Mouse (Mus musculus) heart, embryonic 12.5 days (tissue): ENCODE results near the gene Isg15. TPM values are rescaled to one million over a fixed set of nuclear protein-coding genes. Genes with fewer than 3 reads are reported as not detected.
A peak's percentile ranks its signal among the peaks of the same experiment; 100 is the strongest.

Experiments
- ATAC-seq: fragments of 200-750 bp; cut with Nextera tagmentation; 2 replicates; pipeline ENCODE4 v1.8.0; 2017; ENCODE audit warnings: moderate TSS enrichment, moderate library complexity; ENCODE audit not compliant: insufficient number of reproducible peaks, low FRiP score
- H3K27ac ChIP-seq: fragments of 300-500 bp; sonication (generic); 2 replicates; pipeline ENCODE4 v1.5.1; 2016; ENCODE audit warnings: mild to moderate bottlenecking, moderate library complexity; ENCODE audit not compliant: poor library complexity, severe bottlenecking
- H3K27me3 ChIP-seq: fragments of 300-500 bp; sonication (generic); replicated peaks from 2 replicates; pipeline ENCODE4 v1.6.1; 2016; ENCODE audit warnings: mild to moderate bottlenecking, moderate library complexity
- H3K36me3 ChIP-seq: fragments of 300-500 bp; sonication (generic); 2 replicates; pipeline ENCODE4 v1.6.1; 2016; ENCODE audit warnings: mild to moderate bottlenecking, moderate library complexity
- H3K4me1 ChIP-seq: fragments of 300-500 bp; sonication (generic); replicated peaks from 2 replicates; pipeline ENCODE4 v1.6.1; 2016; ENCODE audit warnings: mild to moderate bottlenecking
- H3K4me2 ChIP-seq: fragments of 300-500 bp; sonication (generic); 2 replicates; pipeline ENCODE4 v1.6.1; 2016; ENCODE audit warnings: mild to moderate bottlenecking, moderate library complexity
- H3K4me3 ChIP-seq: fragments of 300-500 bp; sonication (generic); 2 replicates; pipeline ENCODE4 v1.5.1; 2016; ENCODE audit warnings: mild to moderate bottlenecking
- H3K9ac ChIP-seq: fragments of 300-500 bp; sonication (generic); 2 replicates; pipeline ENCODE4 v1.6.1; 2016; ENCODE audit warnings: mild to moderate bottlenecking, moderate library complexity
- H3K9me3 ChIP-seq: fragments of 300-500 bp; sonication (generic); replicated peaks from 2 replicates; pipeline ENCODE4 v1.6.1; 2016; ENCODE audit warnings: mild to moderate bottlenecking, moderate library complexity
- WGBS: fragments of 180-500 bp; shearing (Covaris S2); methylation state at CpG from one replicate; pipeline ENCODE4 v1.1.7; 2016; 5-methylcytosine and 5-hydroxymethylcytosine counted together
- polyA plus RNA-seq: library from polyadenylated mRNA; unstranded; fragments of >200 nt; fragmentation: Nextera tagmentation; extraction: Ambion mirVana; gene quantifications from 2 replicates; pipeline ENCODE4 v1.2.1, GENCODE M21; 2016

Gene Isg15
- polyA plus RNA-seq, 1 experiment from 2014 or later, result 2.8 TPM

GRCm38 (mm10) chr4:156202462-156202893, 1.9 kb upstream of the Isg15 start:
- peak; percentile 59 for ATAC-seq
- Histone ChIP-seq H3K4me2 (peak overlapping the region; percentile 97), H3K9ac (peak overlapping the region; percentile 71), H3K4me1 (peaks cover 28% of the 10 kb centered on the region), H3K27ac (peak overlapping the region; percentile 54; the same call in 1 of the 2 replicates), H3K4me3 (peak overlapping the region; percentile 60), H3K27me3 (peaks cover 4% of the 10 kb centered on the region; the same call in 1 of the 2 replicates), H3K9me3 (no peaks in the 10 kb centered on the region), H3K36me3 (no peaks in the 10 kb centered on the region)
- WGBS, result 8% methylated on average over 12 of the region's 12 CpGs

GRCm38 (mm10) chr4:156197829-156198205, 2.8 kb downstream of the Isg15 start:
- Histone ChIP-seq H3K36me3 (peaks cover 21% of the 10 kb centered on the region), H3K27me3 (no peaks in the 10 kb centered on the region), H3K9ac (peak overlapping the region; percentile 82), H3K4me1 (peaks cover 51% of the 10 kb centered on the region), H3K4me2 (peak overlapping the region; percentile 99), H3K27ac (peak overlapping the region; percentile 93), H3K9me3 (no peaks in the 10 kb centered on the region), H3K4me3 (peak overlapping the region; percentile 84)
- under 1% methylated on average over 26 of the region's 26 CpGs for WGBS
- peak; percentile 93 for ATAC-seq

GRCm38 (mm10) chr4:156197131-156197828, 3.3 kb downstream of the Isg15 start, which contains the start of gene Agrn:
Gene Agrn (minus strand): TSS chr4:156197488.
- WGBS, result under 1% methylated on average over 40 of the region's 88 CpGs
- H3K4me3 ChIP-seq, result peak within 1 kb of the TSS; percentile 84

GRCm38 (mm10) chr4:156195927-156196870, 4.4 kb downstream of the Isg15 start:
- Histone ChIP-seq H3K4me3 (peak overlapping the region; percentile 84), H3K4me2 (peak overlapping the region; percentile 99), H3K27me3 (no peaks in the 10 kb centered on the region), H3K36me3 (peaks cover 33% of the 10 kb centered on the region), H3K4me1 (peaks cover 54% of the 10 kb centered on the region), H3K9me3 (no peaks in the 10 kb centered on the region), H3K27ac (peak overlapping the region; percentile 86), H3K9ac (peak overlapping the region; percentile 93)
- WGBS, result 4% methylated on average over 35 of the region's 35 CpGs
- peak; percentile 35; the same call in 1 of the 2 replicates for ATAC-seq

More at GRCm38 (mm10) chr4:156197131-156197828, 3.3 kb downstream of the Isg15 start, which contains the start of gene Agrn:
- Histone ChIP-seq H3K9me3 (no peaks in the 10 kb centered on the region), H3K36me3 (peaks cover 27% of the 10 kb centered on the region), H3K4me1 (peaks cover 52% of the 10 kb centered on the region), H3K4me2 (peak within 1 kb of the TSS; percentile 99), H3K27ac (peak within 1 kb of the TSS; percentile 93), H3K27me3 (no peaks in the 10 kb centered on the region), H3K9ac (peak within 1 kb of the TSS; percentile 93)
- ATAC-seq, result peak; percentile 88

GRCm38 (mm10) chr4:156194346-156194745, 6.3 kb downstream of the Isg15 start:
- ATAC-seq, result no peak
- H3K9me3 ChIP-seq, result no peaks in the 10 kb centered on the region
- peaks cover 45% of the 10 kb centered on the region for H3K36me3 ChIP-seq
- no peak overlapping the region for H3K9ac ChIP-seq
- H3K4me1 ChIP-seq, result peaks cover 66% of the 10 kb centered on the region
- no peak overlapping the region for H3K4me3 ChIP-seq
- 0 out of 2 replicates have a peak overlapping the region, but pooled peaks have one; percentile 99 for H3K4me2 ChIP-seq
- WGBS, result 50% methylated on average over 6 of the region's 6 CpGs
- no peak overlapping the region for H3K27ac ChIP-seq
- H3K27me3 ChIP-seq, result no peaks in the 10 kb centered on the region

GRCm38 (mm10) chr4:156193906-156194305, 6.7 kb downstream of the Isg15 start:
- Histone ChIP-seq H3K4me1 (peaks cover 70% of the 10 kb centered on the region), H3K27ac (no peak overlapping the region), H3K9ac (no peak overlapping the region), H3K4me2 (no peak overlapping the region), H3K36me3 (peaks cover 45% of the 10 kb centered on the region), H3K27me3 (no peaks in the 10 kb centered on the region), H3K4me3 (no peak overlapping the region), H3K9me3 (no peaks in the 10 kb centered on the region)
- ATAC-seq, result no peak
- WGBS, result 71% methylated on average over 5 of the region's 5 CpGs

- ATAC-seq, result no peak
- no peaks in the 10 kb centered on the region for H3K9me3 ChIP-seq
- H3K4me3 ChIP-seq, result no peak overlapping the region
- WGBS, result 18% methylated on average over 2 of the region's 2 CpGs
- H3K36me3 ChIP-seq, result peaks cover 45% of the 10 kb centered on the region
- peaks cover 74% of the 10 kb centered on the region for H3K4me1 ChIP-seq
- no peak overlapping the region for H3K27ac ChIP-seq
- no peaks in the 10 kb centered on the region for H3K27me3 ChIP-seq
- H3K9ac ChIP-seq, result no peak overlapping the region
- peak overlapping the region; percentile 14; the same call in 1 of the 2 replicates for H3K4me2 ChIP-seq
These were observed 7.4 kb downstream of the Isg15 start for GRCm38 (mm10) chr4:156193200-156193590.

GRCm38 (mm10) chr4:156192421-156193199, 8.0 kb downstream of the Isg15 start:
- H3K9ac ChIP-seq, result 0 out of 2 replicates have a peak overlapping the region, but pooled peaks have one; percentile 18
- ATAC-seq, result no peak
- H3K4me3 ChIP-seq, result no peak overlapping the region
- WGBS, result 45% methylated on average over 8 of the region's 8 CpGs
- H3K9me3 ChIP-seq, result no peaks in the 10 kb centered on the region
- H3K4me2 ChIP-seq, result peak overlapping the region; percentile 14; the same call in 1 of the 2 replicates
- H3K27me3 ChIP-seq, result no peaks in the 10 kb centered on the region
- peaks cover 45% of the 10 kb centered on the region for H3K36me3 ChIP-seq
- H3K27ac ChIP-seq, result no peak overlapping the region; the same call in 1 of the 2 replicates
- peaks cover 78% of the 10 kb centered on the region for H3K4me1 ChIP-seq

- Histone ChIP-seq H3K4me3 (no peak overlapping the region), H3K4me1 (peaks cover 91% of the 10 kb centered on the region), H3K4me2 (peak overlapping the region; percentile 27), H3K27ac (peak overlapping the region; percentile 49; the same call in 1 of the 2 replicates), H3K9ac (no peak overlapping the region), H3K36me3 (peaks cover 44% of the 10 kb centered on the region), H3K27me3 (no peaks in the 10 kb centered on the region), H3K9me3 (no peaks in the 10 kb centered on the region)
- WGBS, result 14% methylated on average over 6 of the region's 6 CpGs
- ATAC-seq, result 0 out of 2 replicates have a peak, but pooled peaks have one; percentile 9
These were observed 11.8 kb downstream of the Isg15 start for GRCm38 (mm10) chr4:156188811-156189323.

GRCm38 (mm10) chr4:156188162-156188810, 12.3 kb downstream of the Isg15 start:
- no peak overlapping the region for H3K4me3 ChIP-seq
- peaks cover 44% of the 10 kb centered on the region for H3K36me3 ChIP-seq
- no peak for ATAC-seq
- peak overlapping the region; percentile 49; the same call in 1 of the 2 replicates for H3K27ac ChIP-seq
- no peak overlapping the region for H3K9ac ChIP-seq
- H3K9me3 ChIP-seq, result no peaks in the 10 kb centered on the region
- peaks cover 85% of the 10 kb centered on the region for H3K4me1 ChIP-seq
- 59% methylated on average over 5 of the region's 5 CpGs for WGBS
- H3K4me2 ChIP-seq, result peak overlapping the region; percentile 27
- no peaks in the 10 kb centered on the region for H3K27me3 ChIP-seq
